Mouse (Mus musculus) liver, embryonic 14.5 days (tissue): ENCODE measurements at regions not wholly inside any gene's neighbourhood (a gene's known extent, or its start where the extent isn't known, plus 50 kb on each side); places are given as distances from the start of the nearest gene placed in this dataset.

Experiments
- CTCF ChIP-seq: IDR thresholded peaks from 2 replicates; pipeline ENCODE4 v1.5.1; 2016; ENCODE audit warnings: antibody characterized with exemption, low read depth, control low read depth
- EP300 ChIP-seq: IDR thresholded peaks from 2 replicates; pipeline ENCODE4 v1.6.1; 2016; ENCODE audit warnings: antibody characterized with exemption, low read depth

DNA sequence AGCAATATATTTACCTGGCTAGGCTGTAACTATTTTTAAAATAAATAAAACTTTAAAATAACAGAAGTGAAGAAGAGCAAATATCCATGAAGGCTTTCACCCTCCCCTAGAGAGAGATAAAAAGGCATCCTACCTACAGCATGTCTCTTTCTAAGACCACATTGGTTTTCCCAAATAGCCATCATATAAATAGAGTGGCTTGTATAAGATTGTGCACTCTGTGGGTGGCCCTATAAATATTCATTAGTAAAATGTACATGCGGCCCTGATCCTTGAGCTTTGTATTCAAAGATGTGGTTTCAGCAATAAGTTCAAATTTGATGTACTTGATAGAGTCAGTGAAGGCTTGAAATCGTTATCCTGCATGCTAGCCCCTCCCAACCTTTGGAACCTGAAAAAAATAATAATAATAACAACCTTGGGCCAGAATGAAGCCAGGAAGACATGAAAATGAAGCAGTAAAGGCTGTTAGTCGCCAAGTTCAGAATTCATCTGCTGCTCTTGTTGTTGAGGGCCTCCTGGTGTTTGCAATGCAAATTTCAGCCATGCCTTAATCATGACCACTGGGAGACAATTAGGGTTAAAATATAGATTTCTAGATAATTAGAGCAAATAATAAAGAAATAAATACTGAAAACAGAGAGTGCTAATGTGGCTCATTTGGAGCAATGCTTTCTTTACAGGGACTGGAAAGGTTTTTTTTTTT lies 61.9 kb downstream of the Spata19 start:
- no peak for TF ChIP-seq EP300
- no peak for TF ChIP-seq CTCF
